Mouse (Mus musculus) fat pad, adult 2 months (tissue): Measurements from ENCODE around the gene Slc32a1.

Source experiments
- DNase-seq: peaks from one replicate; pipeline ENCODE4 v3.0.0-alpha.2; 2011; ENCODE audit warnings: low read depth, low spot score; ENCODE audit errors: extremely low read depth

Slc32a1 gene

GRCm38 (mm10) chr2:158611726-158612670 lies 1.4 kb downstream of the Slc32a1 start:
- no peak for DNase-seq

GRCm38 (mm10) chr2:158612671-158613250 lies 2.2 kb downstream of the Slc32a1 start:
- DNase-seq = no peak

- DNase-seq = no peak
Observed at GRCm38 (mm10) chr2:158613541-158614417, 3.2 kb downstream of the Slc32a1 start.

- DNase-seq = no peak
Observed at GRCm38 (mm10) chr2:158614418-158614955, 3.9 kb downstream of the Slc32a1 start.

- no peak for DNase-seq
Observed at GRCm38 (mm10) chr2:158615161-158615680, 4.7 kb downstream of the Slc32a1 start.

GRCm38 (mm10) chr2:158615702-158616101 lies 5.1 kb downstream of the Slc32a1 start:
- DNase-seq = no peak

- no peak for DNase-seq
Observed at GRCm38 (mm10) chr2:158616296-158616695, 5.7 kb downstream of the Slc32a1 start.

GRCm38 (mm10) chr2:158616790-158617189 lies 6.2 kb downstream of the Slc32a1 start:
- no peak for DNase-seq

- peak; percentile 49 for DNase-seq
Observed at GRCm38 (mm10) chr2:158624718-158625222, 14.2 kb downstream of the Slc32a1 start, which contains the start of gene Actr5. Gene Actr5 (plus strand): TSS chr2:158624888.

- DNase-seq = no peak
Observed at GRCm38 (mm10) chr2:158625231-158625630, 14.7 kb downstream of the Slc32a1 start.

- no peak for DNase-seq
Observed at GRCm38 (mm10) chr2:158625697-158626096, 15.1 kb downstream of the Slc32a1 start.

- no peak for DNase-seq
Observed at GRCm38 (mm10) chr2:158628858-158629257, 18.3 kb downstream of the Slc32a1 start.

- no peak for DNase-seq
Observed at GRCm38 (mm10) chr2:158629414-158629813, 18.8 kb downstream of the Slc32a1 start.

GRCm38 (mm10) chr2:158631873-158632272 lies 21.3 kb downstream of the Slc32a1 start:
- DNase-seq = no peak

- DNase-seq = no peak
Observed at GRCm38 (mm10) chr2:158641869-158642268, 31.3 kb downstream of the Slc32a1 start.

GRCm38 (mm10) chr2:158642587-158642986 lies 32.0 kb downstream of the Slc32a1 start:
- DNase-seq = no peak

GRCm38 (mm10) chr2:158643791-158644190 lies 33.2 kb downstream of the Slc32a1 start:
- no peak for DNase-seq

GRCm38 (mm10) chr2:158651159-158651908 lies 40.8 kb downstream of the Slc32a1 start:
- no peak for DNase-seq

GRCm38 (mm10) chr2:158652985-158653384 lies 42.4 kb downstream of the Slc32a1 start:
- no peak for DNase-seq

GRCm38 (mm10) chr2:158654717-158655116 lies 44.1 kb downstream of the Slc32a1 start:
- DNase-seq = no peak
